Mouse (Mus musculus): ENCODE data around the gene Alkbh5. TPM values are rescaled to one million over a fixed set of nuclear protein-coding genes. Genes with fewer than 3 reads are reported as not detected.

The Alkbh5 gene
- polyA plus RNA-seq (2015; fragmentation: Nextera tagmentation; extraction: Ambion mirVana), result 23.6 and 25.1 TPM in 2 replicates

- H3K27ac ChIP-seq, result peak within 1 kb of the TSS; percentile 98
- no peaks in the 10 kb centered on the region; the same call in 1 of the 2 replicates for H3K27me3 ChIP-seq
- peaks cover 38% of the 10 kb centered on the region for H3K4me1 ChIP-seq (replicated peaks)
- no peaks in the 10 kb centered on the region for H3K9me3 ChIP-seq (replicated peaks)
- H3K4me3 ChIP-seq (replicated peaks), result peak within 1 kb of the TSS; percentile 98
- H3K36me3 ChIP-seq, result peaks cover 3% of the 10 kb centered on the region; the same call in 1 of the 2 replicates
- H3K4me2 ChIP-seq, result peak within 1 kb of the TSS; percentile 98
- DNase-seq, result peak; percentile 41
- peak within 1 kb of the TSS; percentile 98 for H3K9ac ChIP-seq
- no peak for ATAC-seq (ENCODE audit: low read depth)
- WGBS (ENCODE audit: insufficient replicate concordance), result 27% methylated on average over 9 of the region's 9 CpGs
These were observed at the start of gene Alkbh5 for GRCm38 (mm10) chr11:60536180-60536858. Gene Alkbh5, plus strand, starts transcription at chr11:60536381.

GRCm38 (mm10) chr11:60492726-60493125 lies 43.5 kb upstream of the Alkbh5 start:
- no peak for DNase-seq
- Histone ChIP-seq H3K36me3 (no peaks in the 10 kb centered on the region), H3K4me2 (no peak overlapping the region), H3K9ac (no peak overlapping the region), H3K4me3 (replicated peaks) (no peak overlapping the region), H3K27ac (no peak overlapping the region), H3K9me3 (replicated peaks) (no peaks in the 10 kb centered on the region), H3K4me1 (replicated peaks) (peaks cover 11% of the 10 kb centered on the region), H3K27me3 (peaks cover 31% of the 10 kb centered on the region)
- 78% methylated on average over 5 of the region's 5 CpGs for WGBS (ENCODE audit: insufficient replicate concordance)
- ATAC-seq (ENCODE audit: low read depth), result no peak

- no peak overlapping the region for H3K4me3 ChIP-seq (replicated peaks)
- H3K27me3 ChIP-seq, result peaks cover 37% of the 10 kb centered on the region
- no peaks in the 10 kb centered on the region for H3K36me3 ChIP-seq
- no peak overlapping the region for H3K4me2 ChIP-seq
- H3K9ac ChIP-seq, result no peak overlapping the region
- no peaks in the 10 kb centered on the region for H3K9me3 ChIP-seq (replicated peaks)
- no peak for DNase-seq
- no peaks in the 10 kb centered on the region for H3K4me1 ChIP-seq (replicated peaks)
- no peak overlapping the region for H3K27ac ChIP-seq
- 47% methylated on average over 2 of the region's 2 CpGs for WGBS (ENCODE audit: insufficient replicate concordance)
- no peak for ATAC-seq (ENCODE audit: low read depth)
These were observed 40.5 kb upstream of the Alkbh5 start for GRCm38 (mm10) chr11:60495692-60496091.

GRCm38 (mm10) chr11:60507281-60507680 lies 28.9 kb upstream of the Alkbh5 start:
- Histone ChIP-seq H3K4me3 (replicated peaks) (no peak overlapping the region), H3K9ac (no peak overlapping the region), H3K27ac (no peak overlapping the region), H3K36me3 (no peaks in the 10 kb centered on the region), H3K27me3 (peaks cover 42% of the 10 kb centered on the region), H3K4me1 (replicated peaks) (peaks cover 50% of the 10 kb centered on the region), H3K4me2 (no peak overlapping the region), H3K9me3 (replicated peaks) (no peaks in the 10 kb centered on the region)
- DNase-seq (no peak), ATAC-seq (ENCODE audit: low read depth) (no peak)
- whole genome bisulfite sequencing (ENCODE audit: insufficient replicate concordance), result 83% methylated on average over 13 of the region's 13 CpGs

GRCm38 (mm10) chr11:60508950-60509349 lies 27.2 kb upstream of the Alkbh5 start:
- Histone ChIP-seq H3K36me3 (no peaks in the 10 kb centered on the region), H3K9ac (peak overlapping the region; percentile 72), H3K27ac (peak overlapping the region; percentile 81), H3K9me3 (replicated peaks) (no peaks in the 10 kb centered on the region), H3K4me2 (peak overlapping the region; percentile 82), H3K27me3 (peaks cover 39% of the 10 kb centered on the region), H3K4me1 (replicated peaks) (peaks cover 50% of the 10 kb centered on the region), H3K4me3 (replicated peaks) (peak overlapping the region; percentile 58)
- DNase-seq, result peak; percentile 69
- under 1% methylated on average over 11 of the region's 11 CpGs for WGBS (ENCODE audit: insufficient replicate concordance)
- ATAC-seq (ENCODE audit: low read depth), result peak; percentile 90

GRCm38 (mm10) chr11:60509500-60509899 lies 26.7 kb upstream of the Alkbh5 start:
- under 1% methylated on average over 25 of the region's 25 CpGs for WGBS (ENCODE audit: insufficient replicate concordance)
- Histone ChIP-seq H3K9me3 (replicated peaks) (no peaks in the 10 kb centered on the region), H3K4me1 (replicated peaks) (peaks cover 50% of the 10 kb centered on the region), H3K36me3 (no peaks in the 10 kb centered on the region), H3K27ac (peak overlapping the region; percentile 81), H3K9ac (peak overlapping the region; percentile 72), H3K4me3 (replicated peaks) (peak overlapping the region; percentile 58), H3K4me2 (peak overlapping the region; percentile 82), H3K27me3 (peaks cover 41% of the 10 kb centered on the region)
- DNase-seq, result peak; percentile 43
- peak; percentile 80 for ATAC-seq (ENCODE audit: low read depth)

- Histone ChIP-seq H3K36me3 (no peaks in the 10 kb centered on the region), H3K27me3 (peaks cover 43% of the 10 kb centered on the region), H3K27ac (no peak overlapping the region; the same call in 1 of the 2 replicates), H3K9me3 (replicated peaks) (no peaks in the 10 kb centered on the region), H3K4me1 (replicated peaks) (peaks cover 46% of the 10 kb centered on the region), H3K9ac (no peak overlapping the region), H3K4me3 (replicated peaks) (no peak overlapping the region), H3K4me2 (no peak overlapping the region)
- DNase-seq (no peak), ATAC-seq (ENCODE audit: low read depth) (no peak)
- 65% methylated on average over 1 of the region's 1 CpGs for WGBS (ENCODE audit: insufficient replicate concordance)
These were observed 24.3 kb upstream of the Alkbh5 start for GRCm38 (mm10) chr11:60511893-60512292.

GRCm38 (mm10) chr11:60512520-60512919 lies 23.7 kb upstream of the Alkbh5 start:
- no peak overlapping the region for H3K27ac ChIP-seq
- DNase-seq, result no peak
- H3K4me3 ChIP-seq (replicated peaks), result no peak overlapping the region
- H3K4me2 ChIP-seq, result no peak overlapping the region
- no peak overlapping the region for H3K9ac ChIP-seq
- H3K4me1 ChIP-seq (replicated peaks), result peaks cover 39% of the 10 kb centered on the region
- no peaks in the 10 kb centered on the region for H3K36me3 ChIP-seq
- peaks cover 37% of the 10 kb centered on the region for H3K27me3 ChIP-seq
- 60% methylated on average over 2 of the region's 2 CpGs for WGBS (ENCODE audit: insufficient replicate concordance)
- H3K9me3 ChIP-seq (replicated peaks), result no peaks in the 10 kb centered on the region
- ATAC-seq (ENCODE audit: low read depth), result no peak

- no peak overlapping the region for H3K9ac ChIP-seq
- 56% methylated on average over 2 of the region's 2 CpGs for WGBS (ENCODE audit: insufficient replicate concordance)
- no peaks in the 10 kb centered on the region for H3K36me3 ChIP-seq
- no peaks in the 10 kb centered on the region for H3K9me3 ChIP-seq (replicated peaks)
- DNase-seq, result no peak
- no peak for ATAC-seq (ENCODE audit: low read depth)
- H3K27ac ChIP-seq, result no peak overlapping the region
- no peak overlapping the region for H3K4me2 ChIP-seq
- no peak overlapping the region for H3K4me3 ChIP-seq (replicated peaks)
- H3K4me1 ChIP-seq (replicated peaks), result peaks cover 18% of the 10 kb centered on the region
- H3K27me3 ChIP-seq, result peaks cover 23% of the 10 kb centered on the region
These were observed 21.2 kb upstream of the Alkbh5 start for GRCm38 (mm10) chr11:60514941-60515340.

- H3K9me3 ChIP-seq (replicated peaks), result no peaks in the 10 kb centered on the region
- 45% methylated on average over 4 of the region's 4 CpGs for WGBS (ENCODE audit: insufficient replicate concordance)
- no peak overlapping the region for H3K4me3 ChIP-seq (replicated peaks)
- H3K4me1 ChIP-seq (replicated peaks), result no peaks in the 10 kb centered on the region
- H3K36me3 ChIP-seq, result no peaks in the 10 kb centered on the region
- no peak for DNase-seq
- no peak for ATAC-seq (ENCODE audit: low read depth)
- no peak overlapping the region for H3K27ac ChIP-seq
- no peak overlapping the region for H3K4me2 ChIP-seq
- H3K9ac ChIP-seq, result no peak overlapping the region
- peaks cover 8% of the 10 kb centered on the region; the same call in 1 of the 2 replicates for H3K27me3 ChIP-seq
These were observed 17.9 kb upstream of the Alkbh5 start for GRCm38 (mm10) chr11:60518305-60518704.

- no peaks in the 10 kb centered on the region for H3K36me3 ChIP-seq
- no peaks in the 10 kb centered on the region for H3K4me1 ChIP-seq (replicated peaks)
- H3K9me3 ChIP-seq (replicated peaks), result no peaks in the 10 kb centered on the region
- DNase-seq, result no peak
- H3K4me2 ChIP-seq, result no peak overlapping the region
- no peaks in the 10 kb centered on the region for H3K27me3 ChIP-seq
- H3K9ac ChIP-seq, result no peak overlapping the region
- 61% methylated on average over 5 of the region's 5 CpGs for WGBS (ENCODE audit: insufficient replicate concordance)
- H3K27ac ChIP-seq, result no peak overlapping the region
- ATAC-seq (ENCODE audit: low read depth), result no peak
- H3K4me3 ChIP-seq (replicated peaks), result no peak overlapping the region
These were observed 14.2 kb upstream of the Alkbh5 start for GRCm38 (mm10) chr11:60522027-60522426.

Data from liver, embryonic 13.5 days (tissue).